Mouse (Mus musculus) heart, embryonic 11.5 days (tissue): ENCODE data around the gene Zmiz1. TPM values are rescaled to one million over a fixed set of nuclear protein-coding genes. Genes with fewer than 3 reads are reported as not detected.
A peak's percentile ranks its signal among the peaks of the same experiment; 100 is the strongest.

Experiments used
- ATAC-seq: fragments of 200-750 bp; cut with Nextera tagmentation; replicated peaks from 2 replicates; pipeline ENCODE4 v1.8.0; 2017; ENCODE audit warnings: moderate library complexity; ENCODE audit not compliant: insufficient number of reproducible peaks, low FRiP score, low TSS enrichment
- H3K27ac ChIP-seq: fragments of 300-500 bp; sonication (generic); 2 replicates; pipeline ENCODE4 v1.5.1; 2014; ENCODE audit warnings: mild to moderate bottlenecking, low read depth, low read length
- H3K27me3 ChIP-seq: fragments of 300-500 bp; sonication (generic); 2 replicates; pipeline ENCODE4 v1.6.1; 2014; ENCODE audit warnings: mild to moderate bottlenecking, low read length, mixed read lengths; ENCODE audit not compliant: control insufficient read depth, insufficient read depth
- H3K36me3 ChIP-seq: fragments of 300-500 bp; sonication (generic); 2 replicates; pipeline ENCODE4 v1.6.1; 2014; ENCODE audit warnings: mild to moderate bottlenecking, low read length, moderate library complexity, mixed read lengths; ENCODE audit not compliant: control insufficient read depth, insufficient read depth
- H3K4me1 ChIP-seq: fragments of 300-500 bp; sonication (generic); 2 replicates; pipeline ENCODE4 v1.6.1; 2014; ENCODE audit warnings: low read length; ENCODE audit not compliant: control insufficient read depth, insufficient read depth
- H3K4me2 ChIP-seq: fragments of 300-500 bp; sonication (generic); 2 replicates; pipeline ENCODE4 v1.6.1; 2014; ENCODE audit warnings: mild to moderate bottlenecking, moderate library complexity
- H3K4me3 ChIP-seq: fragments of 300-500 bp; sonication (generic); 2 replicates; pipeline ENCODE4 v1.5.1; 2014; ENCODE audit warnings: low read depth, low read length
- H3K9ac ChIP-seq: fragments of 300-500 bp; sonication (generic); 2 replicates; pipeline ENCODE4 v1.6.1; 2014; ENCODE audit warnings: mild to moderate bottlenecking, low read depth, low read length, moderate library complexity
- H3K9me3 ChIP-seq: fragments of 300-500 bp; sonication (generic); replicated peaks from 2 replicates; pipeline ENCODE4 v1.6.1; 2016; ENCODE audit warnings: low read length; ENCODE audit not compliant: control insufficient read depth
- WGBS: fragments of 180-500 bp; shearing (Covaris S2); extraction: QIAGEN DNeasy Blood & Tissue Kit; methylation state at CpG from one replicate; pipeline ENCODE4 v1.1.7; 2014; ENCODE audit not compliant: insufficient replicate concordance; 5-methylcytosine and 5-hydroxymethylcytosine counted together
- polyA plus RNA-seq: library from polyadenylated mRNA; unstranded; fragments of >200 nt; fragmentation: Nextera tagmentation; extraction: Ambion mirVana; gene quantifications from 2 replicates; pipeline ENCODE4 v1.2.1, GENCODE M21; 2014

Zmiz1 gene
- polyA plus RNA-seq, 1 experiment from 2014 or later: 34.9 TPM

- Histone ChIP-seq H3K9me3 (no peaks in the 10 kb centered on the region), H3K27me3 (no peaks in the 10 kb centered on the region), H3K4me1 (peaks cover 91% of the 10 kb centered on the region), H3K36me3 (peaks cover 10% of the 10 kb centered on the region), H3K4me2 (0 out of 2 replicates have a peak overlapping the region, but pooled peaks have one; percentile 15), H3K27ac (peak overlapping the region; percentile 87), H3K4me3 (no peak overlapping the region), H3K9ac (no peak overlapping the region)
- 66% methylated on average over 13 of the region's 13 CpGs for WGBS
- no peak for ATAC-seq
Observed at GRCm38 (mm10) chr14:25508111-25508756, 49.2 kb downstream of the Zmiz1 start.

- Histone ChIP-seq H3K9ac (no peak overlapping the region), H3K4me3 (no peak overlapping the region), H3K9me3 (no peaks in the 10 kb centered on the region), H3K27ac (peak overlapping the region; percentile 87), H3K27me3 (no peaks in the 10 kb centered on the region), H3K4me1 (peaks cover 97% of the 10 kb centered on the region), H3K36me3 (peaks cover 5% of the 10 kb centered on the region), H3K4me2 (0 out of 2 replicates have a peak overlapping the region, but pooled peaks have one; percentile 15)
- no peak for ATAC-seq
- 42% methylated on average over 5 of the region's 5 CpGs for WGBS
Observed at GRCm38 (mm10) chr14:25508757-25509139, 49.8 kb downstream of the Zmiz1 start.

- ATAC-seq: no peak
- no peak overlapping the region for H3K9ac ChIP-seq
- H3K4me1 ChIP-seq: peaks cover 96% of the 10 kb centered on the region
- 84% methylated on average over 20 of the region's 20 CpGs for WGBS
- peak overlapping the region; percentile 75 for H3K27ac ChIP-seq
- no peak overlapping the region for H3K4me2 ChIP-seq
- no peak overlapping the region for H3K4me3 ChIP-seq
- no peaks in the 10 kb centered on the region for H3K27me3 ChIP-seq
- H3K9me3 ChIP-seq: no peaks in the 10 kb centered on the region
- no peaks in the 10 kb centered on the region for H3K36me3 ChIP-seq
Observed at GRCm38 (mm10) chr14:25509450-25510129, 50.6 kb downstream of the Zmiz1 start.

GRCm38 (mm10) chr14:25510362-25510761 lies 51.4 kb downstream of the Zmiz1 start:
- no peaks in the 10 kb centered on the region for H3K27me3 ChIP-seq
- H3K4me1 ChIP-seq: peaks cover 96% of the 10 kb centered on the region
- H3K27ac ChIP-seq: peak overlapping the region; percentile 62
- WGBS: 72% methylated on average over 3 of the region's 3 CpGs
- H3K9ac ChIP-seq: peak overlapping the region; percentile 46; the same call in 1 of the 2 replicates
- no peaks in the 10 kb centered on the region for H3K9me3 ChIP-seq
- H3K4me3 ChIP-seq: no peak overlapping the region
- no peaks in the 10 kb centered on the region for H3K36me3 ChIP-seq
- ATAC-seq: no peak
- no peak overlapping the region for H3K4me2 ChIP-seq

- Histone ChIP-seq H3K4me1 (peaks cover 96% of the 10 kb centered on the region), H3K27ac (peak overlapping the region; percentile 62; the same call in 1 of the 2 replicates), H3K9ac (peak overlapping the region; percentile 46; the same call in 1 of the 2 replicates), H3K36me3 (no peaks in the 10 kb centered on the region), H3K27me3 (no peaks in the 10 kb centered on the region), H3K4me3 (no peak overlapping the region), H3K4me2 (no peak overlapping the region), H3K9me3 (no peaks in the 10 kb centered on the region)
- ATAC-seq: no peak
- 45% methylated on average over 7 of the region's 7 CpGs for WGBS
Observed at GRCm38 (mm10) chr14:25510987-25511386, 52.0 kb downstream of the Zmiz1 start.

GRCm38 (mm10) chr14:25511564-25511963 lies 52.6 kb downstream of the Zmiz1 start:
- Histone ChIP-seq H3K27me3 (no peaks in the 10 kb centered on the region), H3K27ac (0 out of 2 replicates have a peak overlapping the region, but pooled peaks have one; percentile 62), H3K9me3 (no peaks in the 10 kb centered on the region), H3K4me1 (peaks cover 96% of the 10 kb centered on the region), H3K36me3 (no peaks in the 10 kb centered on the region), H3K4me2 (no peak overlapping the region), H3K4me3 (no peak overlapping the region), H3K9ac (0 out of 2 replicates have a peak overlapping the region, but pooled peaks have one; percentile 28)
- WGBS: 37% methylated on average over 3 of the region's 3 CpGs
- ATAC-seq: no peak

- Histone ChIP-seq H3K4me1 (peaks cover 96% of the 10 kb centered on the region), H3K36me3 (no peaks in the 10 kb centered on the region), H3K27me3 (no peaks in the 10 kb centered on the region), H3K9me3 (no peaks in the 10 kb centered on the region), H3K4me3 (no peak overlapping the region), H3K27ac (0 out of 2 replicates have a peak overlapping the region, but pooled peaks have one; percentile 35), H3K4me2 (no peak overlapping the region), H3K9ac (0 out of 2 replicates have a peak overlapping the region, but pooled peaks have one; percentile 28)
- 26% methylated on average over 5 of the region's 5 CpGs for WGBS
- no peak for ATAC-seq
Observed at GRCm38 (mm10) chr14:25511967-25512366, 53.0 kb downstream of the Zmiz1 start.

GRCm38 (mm10) chr14:25512803-25513202 lies 53.8 kb downstream of the Zmiz1 start:
- no peak; the same call in 1 of the 2 replicates for ATAC-seq
- WGBS: 21% methylated on average over 6 of the region's 6 CpGs
- H3K9me3 ChIP-seq: no peaks in the 10 kb centered on the region

More at GRCm38 (mm10) chr14:25512803-25513202, 53.8 kb downstream of the Zmiz1 start:
- Histone ChIP-seq H3K4me3 (no peak overlapping the region), H3K4me2 (no peak overlapping the region), H3K4me1 (peaks cover 97% of the 10 kb centered on the region), H3K36me3 (no peaks in the 10 kb centered on the region), H3K9ac (no peak overlapping the region), H3K27me3 (no peaks in the 10 kb centered on the region), H3K27ac (peak overlapping the region; percentile 70)
